Mouse (Mus musculus): ENCODE data around the gene Hapln4.

Gene Hapln4

GRCm38 (mm10) chr8:70137890-70138289, 54.6 kb downstream of the Hapln4 start:
- no peak for DNase-seq (ENCODE audit: low spot score in 2 of 2)

GRCm38 (mm10) chr8:70139026-70139857, 56.0 kb downstream of the Hapln4 start, which contains the start of the genes Rfxank, Borcs8 and Mef2b:
Gene Rfxank (minus strand): TSS chr8:70139154.
Gene Borcs8 (plus strand): TSS chr8:70139499.
Gene Mef2b (plus strand): TSS chr8:70139711.
- DNase-seq (ENCODE audit: low spot score in 2 of 2): peak; percentile 97 to 99

GRCm38 (mm10) chr8:70139981-70140380, 56.7 kb downstream of the Hapln4 start:
- no peak for DNase-seq (ENCODE audit: low spot score in 2 of 2)
